Mouse (Mus musculus): ENCODE measurements around the gene Ech1. TPM values are rescaled to one million over a fixed set of nuclear protein-coding genes. Genes with fewer than 3 reads are reported as not detected.

The Ech1 gene
- polyA plus RNA-seq, 1 experiment = 250 TPM

DNA sequence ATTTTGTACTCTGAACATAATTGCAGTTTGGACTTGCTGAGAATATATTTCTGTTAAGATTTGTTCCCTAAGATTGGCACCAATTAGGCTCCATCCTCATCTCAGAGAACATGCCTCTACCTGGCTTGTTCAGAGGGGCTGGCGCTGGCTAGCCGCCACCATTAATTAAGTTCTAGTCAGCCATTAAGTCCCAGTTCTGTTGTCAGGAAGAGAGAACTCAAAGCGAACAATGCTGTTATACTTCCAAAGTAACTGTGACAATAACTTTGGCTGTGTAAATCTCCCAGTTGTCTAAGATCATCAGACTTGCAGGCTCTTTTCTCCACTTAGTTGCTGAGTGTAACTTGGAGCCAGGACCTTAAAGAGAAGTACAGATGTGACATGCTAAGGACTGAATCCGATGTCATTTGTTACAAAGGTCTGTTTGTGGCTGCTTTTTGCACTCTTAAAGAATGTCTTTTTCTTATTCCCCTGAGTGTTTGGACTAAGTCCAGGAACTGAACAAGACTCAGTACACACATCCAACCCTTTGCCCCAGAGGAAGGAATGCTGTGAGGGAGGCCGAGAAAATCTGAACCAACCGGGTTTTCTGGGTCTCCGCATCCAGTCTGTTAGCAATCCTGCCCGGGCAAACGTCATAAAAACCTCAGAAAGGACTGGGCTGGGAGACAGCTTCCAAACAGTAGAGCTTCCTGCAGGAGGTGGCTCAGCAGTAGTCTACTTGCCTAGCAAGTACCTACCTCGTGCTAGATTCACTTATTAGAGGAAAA lies 22.9 kb upstream of the Ech1 start:
- TF ChIP-seq CTCF (IDR thresholded peaks at IDR 0.05; ENCODE audit: insufficient read depth, low read length) = no peak
- Histone ChIP-seq H3K4me3 (replicated peaks; ENCODE audit: extremely low read depth, low read depth, low read length) (no peak overlapping the region), H3K4me1 (ENCODE audit: control insufficient read depth, insufficient read depth, low read length) (peaks cover 18% of the 10 kb centered on the region)
- WGBS = 17% methylated on average over 10 of the region's 10 CpGs
- DNase-seq = peak; percentile 64

DNA sequence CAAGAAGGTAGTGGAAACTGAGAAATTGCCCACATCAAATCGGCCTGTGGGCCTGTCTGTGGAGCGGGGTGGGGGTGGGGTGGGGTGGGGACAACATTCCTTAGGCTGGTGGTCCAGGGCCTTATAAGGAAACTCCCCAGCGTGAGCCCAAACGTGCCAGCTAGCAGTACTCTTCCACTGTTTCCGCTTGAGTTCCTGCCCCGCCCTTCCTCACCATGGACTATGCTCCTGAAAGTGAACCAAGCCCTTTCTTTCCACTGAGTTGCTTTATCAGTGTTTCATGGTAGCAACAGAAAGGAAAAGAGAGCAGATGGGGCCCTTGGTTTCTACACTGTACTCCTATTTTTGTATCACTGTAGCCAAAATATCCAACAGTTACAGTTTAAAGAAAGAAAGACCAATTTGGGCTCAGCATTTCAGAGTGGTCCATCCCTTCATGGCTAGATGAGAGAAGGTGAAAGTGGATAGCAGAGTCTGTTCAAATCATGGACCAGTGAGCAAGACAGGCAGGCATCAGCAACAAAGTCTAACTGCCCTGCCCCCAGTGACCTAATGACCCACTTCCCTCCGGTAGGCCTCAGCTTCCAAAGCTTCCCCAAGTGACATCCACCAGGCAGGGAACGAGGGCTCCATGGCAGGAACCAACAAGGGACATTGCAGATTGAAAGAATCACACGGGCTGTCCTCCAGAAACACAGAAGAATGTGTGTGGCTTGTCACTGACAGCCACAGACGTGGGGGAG lies 22.0 kb upstream of the Ech1 start:
- Histone ChIP-seq H3K4me3 (replicated peaks; ENCODE audit: extremely low read depth, low read depth, low read length) (no peak overlapping the region), H3K4me1 (ENCODE audit: control insufficient read depth, insufficient read depth, low read length) (peaks cover 18% of the 10 kb centered on the region)
- no peak for DNase-seq
- WGBS = 12% methylated on average over 10 of the region's 10 CpGs
- no peak for TF ChIP-seq POLR2A (IDR thresholded peaks at IDR 0.05; ENCODE audit: borderline replicate concordance, extremely low read depth, low read depth, low read length)
- no peak for TF ChIP-seq CTCF (IDR thresholded peaks at IDR 0.05; ENCODE audit: insufficient read depth, low read length)

DNA sequence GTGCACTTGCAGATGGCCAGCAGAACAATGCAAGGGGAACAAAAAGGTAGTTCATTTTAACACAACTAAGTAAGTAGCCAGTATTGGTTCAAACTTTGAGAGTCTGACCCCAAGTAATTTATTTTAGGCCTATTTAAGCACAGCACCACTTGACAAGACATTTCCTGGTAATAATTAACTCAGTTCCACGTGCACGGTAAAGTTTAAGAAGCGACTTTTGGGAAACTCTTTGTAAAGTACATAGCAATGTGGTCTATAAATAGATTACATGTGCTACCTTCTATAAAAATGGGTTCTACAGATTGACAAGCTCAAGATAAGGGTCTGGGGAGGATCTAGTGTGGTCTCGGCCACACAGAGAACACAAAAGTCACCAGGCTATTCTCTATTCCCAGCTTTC lies 21.3 kb upstream of the Ech1 start:
- TF ChIP-seq POLR2A (IDR thresholded peaks at IDR 0.05; ENCODE audit: borderline replicate concordance, extremely low read depth, low read depth, low read length) = no peak
- no peak for TF ChIP-seq CTCF (IDR thresholded peaks at IDR 0.05; ENCODE audit: insufficient read depth, low read length)
- Histone ChIP-seq H3K4me1 (ENCODE audit: control insufficient read depth, insufficient read depth, low read length) (peaks cover 21% of the 10 kb centered on the region), H3K4me3 (replicated peaks; ENCODE audit: extremely low read depth, low read depth, low read length) (no peak overlapping the region)
- WGBS = 45% methylated on average over 4 of the region's 4 CpGs
- no peak for DNase-seq

DNA sequence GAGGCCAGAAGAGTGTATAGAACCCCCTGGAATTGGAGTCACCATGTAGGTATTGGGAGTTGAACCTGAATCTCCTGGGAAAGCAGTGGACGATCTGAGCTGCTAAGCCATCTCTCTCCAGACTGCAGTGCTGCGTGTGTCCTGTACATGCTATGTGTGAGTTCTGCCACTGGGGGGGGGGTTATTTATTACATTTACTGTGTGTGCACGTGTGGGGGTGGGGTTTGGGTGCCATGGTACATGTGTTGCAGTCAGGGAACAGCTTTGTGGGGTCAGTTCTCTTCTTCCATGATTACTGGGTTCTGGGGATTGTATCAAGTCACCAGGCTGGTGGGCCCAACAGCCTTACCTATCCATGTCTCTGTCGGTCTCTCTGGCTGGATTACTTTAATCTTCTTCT lies 18.1 kb upstream of the Ech1 start:
- no peak for DNase-seq
- WGBS = 53% methylated on average over 4 of the region's 4 CpGs
- no peak overlapping the region for H3K4me3 ChIP-seq (replicated peaks; ENCODE audit: extremely low read depth, low read depth, low read length)
- peaks cover 22% of the 10 kb centered on the region for H3K4me1 ChIP-seq (ENCODE audit: control insufficient read depth, insufficient read depth, low read length)
- TF ChIP-seq CTCF (IDR thresholded peaks at IDR 0.05; ENCODE audit: insufficient read depth, low read length) (no peak), POLR2A (IDR thresholded peaks at IDR 0.05; ENCODE audit: borderline replicate concordance, extremely low read depth, low read depth, low read length) (no peak)

DNA sequence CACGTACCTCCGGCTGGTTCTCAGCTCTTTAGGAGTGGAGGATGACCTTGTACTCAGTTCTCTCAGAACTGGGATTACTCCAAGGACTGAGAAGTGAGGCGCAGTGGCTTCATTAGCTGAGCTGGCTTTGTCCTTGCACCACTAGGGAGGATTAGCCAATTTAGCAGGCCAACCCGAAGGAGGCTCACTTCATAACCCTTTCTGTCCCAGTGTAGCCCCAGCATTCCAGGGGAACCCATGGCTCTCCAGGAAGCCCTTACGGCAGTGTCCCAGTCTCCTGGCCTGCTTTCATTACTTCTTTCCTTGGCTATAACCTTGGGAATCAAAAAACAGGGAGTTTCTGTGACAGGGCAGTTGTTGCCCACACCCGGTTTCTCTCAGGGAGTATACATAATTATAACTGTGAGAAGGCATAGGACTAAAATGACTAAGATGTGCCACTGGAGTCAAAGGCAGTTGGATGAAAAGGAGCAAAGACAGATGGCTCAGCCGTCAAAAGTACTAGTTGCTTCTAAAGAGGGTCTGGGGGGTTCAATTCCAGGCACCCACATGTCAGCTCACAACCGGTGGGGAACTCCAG lies 17.3 kb upstream of the Ech1 start:
- 37% methylated on average over 7 of the region's 8 CpGs for WGBS
- DNase-seq = peak; percentile 48
- peaks cover 23% of the 10 kb centered on the region for H3K4me1 ChIP-seq (ENCODE audit: control insufficient read depth, insufficient read depth, low read length)
- 0 out of 2 replicates have a peak, but pooled peaks have one; percentile 15 for TF ChIP-seq POLR2A (IDR thresholded peaks at IDR 0.05; ENCODE audit: borderline replicate concordance, extremely low read depth, low read depth, low read length)
- no peak for TF ChIP-seq CTCF (IDR thresholded peaks at IDR 0.05; ENCODE audit: insufficient read depth, low read length)
- H3K4me3 ChIP-seq (replicated peaks; ENCODE audit: extremely low read depth, low read depth, low read length) = peak overlapping the region; percentile 90

DNA sequence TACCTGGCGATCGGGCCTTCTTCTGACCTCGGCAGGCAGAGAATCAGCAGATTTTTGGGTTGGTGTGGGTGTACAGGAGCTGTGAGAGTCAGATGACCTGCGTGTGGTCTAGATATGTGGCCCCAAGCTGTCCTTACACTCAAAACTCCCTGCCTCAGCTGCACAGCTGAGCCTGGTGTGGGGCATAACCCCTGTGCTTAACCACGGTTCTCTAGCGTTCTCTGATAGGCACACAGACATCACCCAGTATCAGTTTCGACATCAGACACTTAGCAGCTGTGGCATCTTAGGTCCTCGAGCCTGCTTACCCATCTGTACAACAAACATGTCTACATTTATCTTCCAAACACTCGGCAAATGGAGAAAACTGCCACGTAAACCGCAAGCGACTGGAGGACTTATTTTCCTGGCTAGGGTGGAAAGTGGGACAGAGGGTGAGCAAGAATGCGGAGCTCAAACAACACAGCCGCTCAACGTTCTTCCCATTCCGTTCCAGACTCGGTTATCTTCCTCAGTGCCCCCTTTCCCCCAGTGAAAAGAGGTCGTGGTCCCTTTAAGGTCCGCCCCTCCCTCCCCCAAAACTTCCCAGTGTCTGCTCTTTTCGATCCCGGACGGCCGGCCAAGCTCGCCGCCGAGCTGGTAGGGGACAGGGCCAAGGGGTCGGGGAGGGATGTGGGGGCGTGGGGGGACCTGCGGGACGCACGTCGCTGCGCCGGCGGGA lies 16.6 kb upstream of the Ech1 start, which contains the start of gene Hnrnpl:
Gene Hnrnpl, plus strand, starts transcription at position 321 of the 721 bp plus-strand sequence.
- Histone ChIP-seq H3K4me3 (replicated peaks; ENCODE audit: extremely low read depth, low read depth, low read length) (peak within 1 kb of the TSS; percentile 90), H3K4me1 (ENCODE audit: control insufficient read depth, insufficient read depth, low read length) (peaks cover 22% of the 10 kb centered on the region)
- WGBS = 3% methylated on average over 35 of the region's 35 CpGs
- peak; percentile 60 for DNase-seq
- TF ChIP-seq POLR2A (IDR thresholded peaks at IDR 0.05; ENCODE audit: borderline replicate concordance, extremely low read depth, low read depth, low read length) (peak; percentile 22; the same call in 1 of the 2 replicates), CTCF (IDR thresholded peaks at IDR 0.05; ENCODE audit: insufficient read depth, low read length) (no peak)

DNA sequence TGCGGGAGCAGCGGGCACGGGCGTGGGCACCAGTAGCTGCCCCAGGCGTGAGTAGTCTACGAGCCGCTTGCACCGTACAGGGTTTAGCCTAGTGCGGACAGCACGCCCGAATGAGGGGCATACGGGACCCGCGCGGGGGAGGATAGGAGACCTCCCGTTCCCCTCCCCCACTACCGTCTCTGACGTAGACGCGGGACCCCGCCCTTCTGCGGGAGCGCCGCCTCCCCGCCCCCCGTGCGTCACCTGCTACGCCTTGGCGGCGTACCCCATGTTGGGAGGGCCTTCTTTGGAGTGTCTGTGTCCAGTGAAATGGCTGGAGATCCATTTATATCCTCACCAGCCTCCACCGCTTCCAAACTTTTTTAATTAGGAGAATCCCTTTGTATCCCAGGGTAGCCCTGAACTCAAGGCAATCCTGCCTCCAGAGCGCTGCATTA lies 16.0 kb upstream of the Ech1 start:
- peak; percentile 96 for DNase-seq
- H3K4me1 ChIP-seq (ENCODE audit: control insufficient read depth, insufficient read depth, low read length) = peaks cover 24% of the 10 kb centered on the region
- no peak for TF ChIP-seq CTCF (IDR thresholded peaks at IDR 0.05; ENCODE audit: insufficient read depth, low read length)
- peak; percentile 85; the same call in 1 of the 2 replicates for TF ChIP-seq POLR2A (IDR thresholded peaks at IDR 0.05; ENCODE audit: borderline replicate concordance, extremely low read depth, low read depth, low read length)
- H3K4me3 ChIP-seq (replicated peaks; ENCODE audit: extremely low read depth, low read depth, low read length) = peak overlapping the region; percentile 90
- under 1% methylated on average over 32 of the region's 32 CpGs for whole genome bisulfite sequencing

DNA sequence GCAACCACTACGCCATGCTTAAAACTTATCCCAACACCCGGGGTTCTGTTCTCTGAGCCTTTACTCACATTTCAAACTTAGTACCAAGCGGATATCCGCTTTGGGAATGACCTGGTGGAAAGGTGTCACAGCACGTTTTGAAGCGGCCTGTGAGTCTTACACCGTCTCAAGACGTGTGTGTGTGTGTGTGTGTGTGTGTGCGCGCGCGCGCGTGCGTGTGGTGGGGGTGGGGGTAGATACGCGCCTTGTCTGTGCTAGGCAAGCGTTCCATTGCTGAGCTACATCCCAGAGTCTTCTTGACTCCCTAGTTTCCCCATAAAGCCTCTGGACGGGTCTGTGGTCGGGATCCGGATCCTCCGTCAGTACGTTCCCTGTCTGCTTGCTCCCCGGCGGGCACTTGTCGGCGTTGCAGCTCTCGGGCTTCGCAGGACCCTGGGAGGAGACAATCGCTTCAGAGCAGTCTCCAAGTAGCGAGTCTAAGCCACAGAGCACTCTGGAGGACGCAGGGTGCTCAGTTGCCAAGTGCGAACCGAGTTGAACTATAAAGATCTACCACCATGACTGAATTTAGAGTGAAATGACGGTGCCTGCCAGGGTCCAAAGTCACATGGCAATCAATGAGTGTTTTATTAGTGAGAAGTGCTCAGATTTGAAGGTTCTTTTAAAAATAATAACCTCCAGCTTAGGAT lies 15.5 kb upstream of the Ech1 start:
- under 1% methylated on average over 35 of the region's 35 CpGs for WGBS
- peak overlapping the region; percentile 90 for H3K4me3 ChIP-seq (replicated peaks; ENCODE audit: extremely low read depth, low read depth, low read length)
- peak; percentile 70 for DNase-seq
- peaks cover 22% of the 10 kb centered on the region for H3K4me1 ChIP-seq (ENCODE audit: control insufficient read depth, insufficient read depth, low read length)
- TF ChIP-seq CTCF (IDR thresholded peaks at IDR 0.05; ENCODE audit: insufficient read depth, low read length) (no peak), POLR2A (IDR thresholded peaks at IDR 0.05; ENCODE audit: borderline replicate concordance, extremely low read depth, low read depth, low read length) (peak; percentile 53; the same call in 1 of the 2 replicates)
